Mouse (Mus musculus) olfactory bulb, adult 2 months (tissue): ENCODE results near the gene Foxk1.

Experiments
- CTCF ChIP-seq: fragments of 200-500 bp; IDR thresholded peaks from 2 replicates; pipeline ENCODE4 v1.5.1; 2012; ENCODE audit warnings: low read depth, mild to moderate bottlenecking, low read length, moderate library complexity; ENCODE audit not compliant: insufficient read depth
- POLR2A ChIP-seq: fragments of 200-500 bp; IDR thresholded peaks from 2 replicates; pipeline ENCODE4 v1.6.1; 2012; ENCODE audit warnings: mild to moderate bottlenecking, low read depth, low read length, moderate library complexity; ENCODE audit not compliant: insufficient read depth

DNA sequence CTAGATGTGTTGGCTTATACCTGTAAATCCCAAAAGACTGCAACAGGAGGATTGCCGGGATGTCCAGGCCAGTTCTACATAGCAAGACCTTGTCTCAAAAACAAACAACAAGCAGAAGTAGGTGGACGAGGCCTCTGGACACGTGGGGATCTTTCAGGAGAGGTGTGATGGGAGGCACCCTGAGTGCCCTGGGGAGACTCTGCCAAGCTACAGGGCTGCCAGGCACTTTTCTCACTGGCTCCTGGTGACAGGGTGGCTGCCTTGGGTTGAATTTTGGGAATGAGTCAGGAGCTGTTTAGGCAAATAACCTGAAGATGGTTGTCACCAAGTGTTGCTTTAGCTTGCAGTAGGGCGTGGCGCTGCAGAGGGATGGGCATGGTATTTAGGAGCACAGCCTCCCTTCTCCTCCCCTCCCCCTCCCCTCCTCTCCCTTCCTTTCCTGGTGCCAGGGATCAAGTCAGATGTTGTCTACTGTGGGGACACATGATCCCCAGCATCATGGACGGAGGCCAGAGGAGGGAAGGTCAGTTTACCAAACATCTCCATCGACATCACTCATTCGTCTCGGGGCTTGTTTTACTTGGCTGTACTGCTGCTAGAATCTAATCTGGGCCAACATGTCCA lies 30.6 kb downstream of the Foxk1 start:
- TF ChIP-seq CTCF (no peak), POLR2A (no peak)
